Comparison of ENCODE assay signal across 13 mouse cellular contexts in the genomic region with DNA sequence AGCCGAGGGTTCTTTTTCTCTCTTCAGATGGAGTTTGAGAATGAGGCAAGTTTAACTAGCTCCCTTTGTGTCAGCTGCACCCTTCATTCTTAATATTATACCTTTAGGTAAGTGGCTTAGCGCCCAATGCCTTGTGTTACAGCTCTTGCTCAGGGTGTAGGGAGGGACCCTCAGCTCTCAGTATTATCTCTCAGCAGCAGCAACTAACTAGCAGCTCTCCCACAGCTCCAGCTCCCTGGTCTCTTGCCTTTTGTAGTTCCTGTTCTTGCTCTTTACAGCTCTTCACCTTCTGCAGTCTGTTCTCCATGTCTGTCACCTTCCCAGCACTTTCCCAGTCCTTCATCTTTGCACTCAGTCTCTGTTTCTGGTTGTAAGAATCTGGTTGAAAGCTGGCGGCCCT. TPM values are rescaled to one million over a fixed set of nuclear protein-coding genes. Genes with fewer than 3 reads are reported as not detected.
A peak's percentile ranks its signal among the peaks of the same experiment; 100 is the strongest.
DNase-seq lines count a peak whose midpoint lies in the region; ATAC-seq and TF ChIP-seq lines count a peak whose summit lies in the region.
"Had no signal": no experiment of that assay in that cellular context is flagged by ENCODE, and none has a peak within 500 bp of the region (broad histone marks: within the 10 kb centered on the region; RNA-seq: fewer than 3 reads in every experiment).

No protein-coding gene starts in this region.

- TF ChIP-seq EP300 in CH12.LX (IDR thresholded peaks at IDR 0.05; ENCODE audit: low read length) = no peak
- peak; percentile 25; the same call in 1 of the 2 replicates for TF ChIP-seq EP300 in liver, embryonic 14.5 days (IDR thresholded peaks at IDR 0.05; ENCODE audit: low read depth)

- peak overlapping the region; percentile 13; the same call in 1 of the 2 replicates for H3K27ac ChIP-seq in heart, embryonic 13.5 days (replicated peaks)
- H3K27ac ChIP-seq in CH12.LX (ENCODE audit: insufficient read depth, low read depth) = peak overlapping the region; percentile 78
- 0 out of 2 replicates have a peak overlapping the region, but pooled peaks have one; percentile 8 for H3K27ac ChIP-seq in brown adipose tissue, adult 24 weeks (replicated peaks; ENCODE audit: low read depth, low read length)
- peak overlapping the region; percentile 76 for H3K27ac ChIP-seq in liver, embryonic 14.5 days
- H3K27ac ChIP-seq: forebrain, embryonic 12.5 days; hindbrain, embryonic 13.5 days had no signal

- H3K9me3 ChIP-seq in heart, embryonic 13.5 days = no peaks in the 10 kb centered on the region
- no peaks in the 10 kb centered on the region for H3K9me3 ChIP-seq in CH12.LX (replicated peaks; ENCODE audit: low read length)
- H3K9me3 ChIP-seq in liver, embryonic 14.5 days (ENCODE audit: control insufficient read depth, low read length) = no peaks in the 10 kb centered on the region
- H3K9me3 ChIP-seq: forebrain, embryonic 12.5 days; hindbrain, embryonic 13.5 days had no signal

- no peak overlapping the region for H3K4me3 ChIP-seq in heart, embryonic 13.5 days
- no peak overlapping the region for H3K4me3 ChIP-seq in CH12.LX (replicated peaks in 1 of 3; ENCODE audit: low read depth in 2 of 3, low read length in 2 of 3, poor library complexity in 1 of 3)
- H3K4me3 ChIP-seq in brown adipose tissue, adult 24 weeks (ENCODE audit: insufficient read depth, low read depth, low read length) = no peak overlapping the region
- peak overlapping the region in 1 of 2 experiments; percentile 4; a peak in 1 of 4 replicates for H3K4me3 ChIP-seq in liver, embryonic 14.5 days (ENCODE audit: insufficient read depth in 1 of 2, low read depth in 2 of 2, low read length in 2 of 2)
- H3K4me3 ChIP-seq: forebrain, embryonic 12.5 days; hindbrain, embryonic 13.5 days had no signal

- TF ChIP-seq RAD21 in CH12.LX (IDR thresholded peaks at IDR 0.05; ENCODE audit: low read depth, low read length) = no peak

- no peak for TF ChIP-seq CTCF in CH12.LX (conservative IDR thresholded peaks at IDR 0.05 in 1 of 2, IDR thresholded peaks at IDR 0.05 in 1 of 2; ENCODE audit: low read depth in 2 of 2, low read length in 2 of 2)
- no peak for TF ChIP-seq CTCF in liver, embryonic 14.5 days (IDR thresholded peaks at IDR 0.05; ENCODE audit: low read depth)

- dilution Hi-C loops in CH12.LX (cut with MboI; ENCODE audit: extremely low pct_ligation_motif_present, extremely low pct_unique_long_range_greater_than_20kb, low sequenced_read_pairs) = no loop called here

- intact Hi-C loops in heart, postnatal 25 days (cut with DNase I) = no loop called here

- no peaks in the 10 kb centered on the region; the same call in 1 of the 2 replicates for H3K36me3 ChIP-seq in heart, embryonic 13.5 days
- peaks cover 0 to 13% of the 10 kb centered on the region in 2 experiments for H3K36me3 ChIP-seq in CH12.LX (replicated peaks in 1 of 2; ENCODE audit: control insufficient read depth in 1 of 2, insufficient read depth in 1 of 2, low read length in 1 of 2)
- H3K36me3 ChIP-seq in liver, embryonic 14.5 days (replicated peaks; ENCODE audit: control insufficient read depth, insufficient read depth, low read depth) = no peaks in the 10 kb centered on the region
- H3K36me3 ChIP-seq: forebrain, embryonic 12.5 days; hindbrain, embryonic 13.5 days had no signal

- no peak for TF ChIP-seq POLR2A in CH12.LX (IDR thresholded peaks at IDR 0.05; ENCODE audit: low read depth, low read length)

- H3K79me2 ChIP-seq in CH12.LX (replicated peaks; ENCODE audit: control insufficient read depth, extremely low read depth, insufficient read depth, poor library complexity, severe bottlenecking) = peaks cover 54% of the 10 kb centered on the region

- no peak for ATAC-seq in heart, embryonic 13.5 days (ENCODE audit: extremely low read depth, insufficient number of reproducible peaks, low FRiP score, low TSS enrichment)
- ATAC-seq in liver, embryonic 14.5 days (ENCODE audit: insufficient read depth) = peak; percentile 36; the same call in 1 of the 2 replicates

- no peak overlapping the region for H3K4me2 ChIP-seq in heart, embryonic 13.5 days
- H3K4me2 ChIP-seq in CH12.LX (ENCODE audit: insufficient read depth, low read depth, poor library complexity, severe bottlenecking) = peak overlapping the region; percentile 80; the same call in 1 of the 2 replicates
- H3K4me2 ChIP-seq in liver, embryonic 14.5 days (ENCODE audit: low read depth) = peak overlapping the region; percentile 86
- H3K4me2 ChIP-seq: forebrain, embryonic 12.5 days had no signal

- WGBS in heart, embryonic 13.5 days = 64% methylated on average over 3 of the region's 3 CpGs
- WGBS in liver, embryonic 14.5 days (ENCODE audit: insufficient replicate concordance) = 27% methylated on average over 3 of the region's 3 CpGs

- no peak for DNase-seq in heart, postnatal 25 days (ENCODE audit: low spot score)
- no peak for DNase-seq in CH12.LX (ENCODE audit: extremely low read depth)
- peak in 2 of 3 experiments; percentile 30 to 45 for DNase-seq in liver, embryonic 14.5 days (ENCODE audit: low read depth in 3 of 3, low spot score in 3 of 3)
- DNase-seq in thymus, postnatal 0 days (ENCODE audit: low spot score) = no peak
- no peak for DNase-seq in urinary bladder, adult 2 months (ENCODE audit: low spot score)
- DNase-seq in left cerebral cortex, adult 8-10 months (ENCODE audit: low spot score in 2 of 2) = no peak
- DNase-seq: lung, postnatal 14 days; thymus, postnatal 25 days had no signal

- H3K9ac ChIP-seq in heart, embryonic 13.5 days = peak overlapping the region; percentile 91
- H3K9ac ChIP-seq in CH12.LX (ENCODE audit: insufficient read depth, low read depth) = no peak overlapping the region; the same call in 1 of the 2 replicates
- peak overlapping the region; percentile 51 for H3K9ac ChIP-seq in liver, embryonic 14.5 days (replicated peaks)
- H3K9ac ChIP-seq: forebrain, embryonic 12.5 days had no signal

- peaks cover 57% of the 10 kb centered on the region for H3K4me1 ChIP-seq in heart, embryonic 13.5 days
- H3K4me1 ChIP-seq in CH12.LX (ENCODE audit: control insufficient read depth in 1 of 2, insufficient read depth in 2 of 2) = peaks cover 34 to 74% of the 10 kb centered on the region in 2 experiments
- H3K4me1 ChIP-seq in brown adipose tissue, adult 24 weeks (ENCODE audit: control insufficient read depth, insufficient read depth, insufficient read length, low read length) = peaks cover 17% of the 10 kb centered on the region
- peaks cover 44 to 58% of the 10 kb centered on the region in 2 experiments for H3K4me1 ChIP-seq in liver, embryonic 14.5 days (replicated peaks; ENCODE audit: control insufficient read depth in 2 of 2, insufficient read depth in 2 of 2, low read length in 1 of 2)

- no peaks in the 10 kb centered on the region for H3K27me3 ChIP-seq in heart, embryonic 13.5 days (replicated peaks)
- no peaks in the 10 kb centered on the region for H3K27me3 ChIP-seq in CH12.LX (replicated peaks)
- no peaks in the 10 kb centered on the region for H3K27me3 ChIP-seq in liver, embryonic 14.5 days (ENCODE audit: control insufficient read depth, insufficient read depth, low read length)
- H3K27me3 ChIP-seq: forebrain, embryonic 12.5 days; hindbrain, embryonic 13.5 days had no signal

- in situ Hi-C loops in CH12.LX (cut with MboI; ENCODE audit: low pct_ligation_motif_present, low pct_unique_long_range_greater_than_20kb, low sequenced_read_pairs) = no loop called here

RNA-seq across cellular contexts. Expression of gene Vps37c, which starts 3.1 kb away (rescaled TPM):
- 28.4 and 30.3 TPM in 2 replicates for polyA plus RNA-seq in heart, embryonic 13.5 days (2015; fragmentation: Nextera tagmentation; extraction: Ambion mirVana)
- total RNA-seq in heart, postnatal 25 days (2021) = 10 to 100 TPM; 21.1 to 21.8 TPM
- 9.5 and 10.8 TPM in 2 replicates for total RNA-seq in CH12.LX (2012; rRNA removed)
- 4.9 and 6.2 TPM in 2 replicates for total RNA-seq in CH12.LX (2014; rRNA removed)
- 13.0 and 13.4 TPM in 2 replicates for polyA plus RNA-seq in CH12.LX (2012; ENCODE audit: insufficient read length, low read depth)
- polyA plus RNA-seq in brown adipose tissue, adult 24 weeks (2012; ENCODE audit: insufficient read depth, insufficient read length, missing spikeins) = 8.5 and 10.1 TPM in 2 replicates
- 6.0 and 6.3 TPM in 2 replicates for polyA plus RNA-seq in liver, embryonic 14.5 days (2012; rRNA removed)
- polyA plus RNA-seq in liver, embryonic 14.5 days (2014; fragmentation: Nextera tagmentation; extraction: Ambion mirVana) = 9.3 and 10.4 TPM in 2 replicates
- polyA plus RNA-seq in thymus, postnatal 0 days (2015; fragmentation: Nextera tagmentation; extraction: Ambion mirVana) = 14.6 and 19.3 TPM in 2 replicates
- polyA plus RNA-seq in urinary bladder, adult 2 months (2012; rRNA removed) = 14.5 and 17.5 TPM in 2 replicates
- 10 to 100 TPM; 17.8 to 23.9 (median 20.9) TPM for total RNA-seq in left cerebral cortex, adult 8-10 months (2022)

RNA-seq across cellular contexts. Expression of gene Pga5, which starts 13.8 kb away (rescaled TPM):
- not detected in 2 replicates for polyA plus RNA-seq in heart, embryonic 13.5 days (2015; fragmentation: Nextera tagmentation; extraction: Ambion mirVana)
- not detected for total RNA-seq in heart, postnatal 25 days (2021)
- total RNA-seq in CH12.LX (2012; rRNA removed) (0.08 TPM in 1 of 2 replicates, not detected in the other), CH12.LX (2014; rRNA removed) (not detected in 2 replicates)
- polyA plus RNA-seq in CH12.LX (2012; ENCODE audit: insufficient read length, low read depth) = not detected in 2 replicates
- polyA plus RNA-seq in brown adipose tissue, adult 24 weeks (2012; ENCODE audit: insufficient read depth, insufficient read length, missing spikeins) = not detected in 2 replicates
- polyA plus RNA-seq in liver, embryonic 14.5 days (2012; rRNA removed) = 0.02 TPM in 1 of 2 replicates, not detected in the other
- polyA plus RNA-seq in liver, embryonic 14.5 days (2014; fragmentation: Nextera tagmentation; extraction: Ambion mirVana) = not detected in 2 replicates
- 0.49 and 0.95 TPM in 2 replicates for polyA plus RNA-seq in thymus, postnatal 0 days (2015; fragmentation: Nextera tagmentation; extraction: Ambion mirVana)
- 0.08 TPM in 1 of 2 replicates, not detected in the other for polyA plus RNA-seq in urinary bladder, adult 2 months (2012; rRNA removed)
- not detected for total RNA-seq in left cerebral cortex, adult 8-10 months (2022)
- total RNA-seq: gastrocnemius, postnatal 4 days had no signal
- polyA plus RNA-seq: forebrain, embryonic 12.5 days; hindbrain, embryonic 13.5 days had no signal

RNA-seq across cellular contexts. Expression of gene Cd5, which starts 47.1 kb away (rescaled TPM):
- 0.71 TPM in 2 replicates for polyA plus RNA-seq in heart, embryonic 13.5 days (2015; fragmentation: Nextera tagmentation; extraction: Ambion mirVana)
- total RNA-seq in heart, postnatal 25 days (2021) = under 1 TPM; 0.34 to 0.48 TPM
- 8.7 and 9.9 TPM in 2 replicates for total RNA-seq in CH12.LX (2012; rRNA removed)
- total RNA-seq in CH12.LX (2014; rRNA removed) = 17.7 and 20.7 TPM in 2 replicates
- polyA plus RNA-seq in CH12.LX (2012; ENCODE audit: insufficient read length, low read depth) = 46.8 and 51.4 TPM in 2 replicates
- polyA plus RNA-seq in brown adipose tissue, adult 24 weeks (2012; ENCODE audit: insufficient read depth, insufficient read length, missing spikeins) = not detected in 2 replicates
- polyA plus RNA-seq in liver, embryonic 14.5 days (2012; rRNA removed) = 0.02 and 0.13 TPM in 2 replicates
- polyA plus RNA-seq in liver, embryonic 14.5 days (2014; fragmentation: Nextera tagmentation; extraction: Ambion mirVana) = 0.04 TPM in 1 of 2 replicates, not detected in the other
- 116 and 132 TPM in 2 replicates for polyA plus RNA-seq in thymus, postnatal 0 days (2015; fragmentation: Nextera tagmentation; extraction: Ambion mirVana)
- polyA plus RNA-seq in urinary bladder, adult 2 months (2012; rRNA removed) = 0.50 and 0.65 TPM in 2 replicates
- under 1 TPM; 0.13 to 0.51 (median 0.43) TPM for total RNA-seq in left cerebral cortex, adult 8-10 months (2022)
- polyA plus RNA-seq: forebrain, embryonic 12.5 days had no signal

RNA-seq across cellular contexts. Expression of gene Vwce, which starts 57.6 kb away (rescaled TPM):
- polyA plus RNA-seq in heart, embryonic 13.5 days (2015; fragmentation: Nextera tagmentation; extraction: Ambion mirVana) = 0.59 TPM in 2 replicates
- total RNA-seq in heart, postnatal 25 days (2021) = not detected
- total RNA-seq in CH12.LX (2012; rRNA removed) (0.13 and 0.21 TPM in 2 replicates), CH12.LX (2014; rRNA removed) (0.04 TPM in 1 of 2 replicates, not detected in the other)
- polyA plus RNA-seq in CH12.LX (2012; ENCODE audit: insufficient read length, low read depth) = 1.0 and 1.3 TPM in 2 replicates
- polyA plus RNA-seq in brown adipose tissue, adult 24 weeks (2012; ENCODE audit: insufficient read depth, insufficient read length, missing spikeins) = not detected in 2 replicates
- polyA plus RNA-seq in liver, embryonic 14.5 days (2012; rRNA removed) = 6.7 and 8.5 TPM in 2 replicates
- 5.4 and 7.4 TPM in 2 replicates for polyA plus RNA-seq in liver, embryonic 14.5 days (2014; fragmentation: Nextera tagmentation; extraction: Ambion mirVana)
- 1.2 and 2.2 TPM in 2 replicates for polyA plus RNA-seq in thymus, postnatal 0 days (2015; fragmentation: Nextera tagmentation; extraction: Ambion mirVana)
- 0.07 and 0.12 TPM in 2 replicates for polyA plus RNA-seq in urinary bladder, adult 2 months (2012; rRNA removed)
- total RNA-seq in left cerebral cortex, adult 8-10 months (2022) = under 1 TPM; 0.39 to 0.77 (median 0.47) TPM

Comparison
In these comparisons a context has a peak if more than half of its experiments do, and no peak if none do; other contexts are left out.
1. H3K27ac ChIP-seq: peak in every context shown above with its lines; median percentile 78 in CH12.LX; 76 in liver, embryonic 14.5 days; 13 in heart, embryonic 13.5 days; 8 in brown adipose tissue, adult 24 weeks.
2. DNase-seq: peak in liver, embryonic 14.5 days (2 of 3); none in heart, postnatal 25 days (single experiment), CH12.LX (single experiment), thymus, postnatal 0 days (single experiment), urinary bladder, adult 2 months (single experiment) and left cerebral cortex, adult 8-10 months (0 of 2).
3. RNA of gene Cd5, which starts 47.1 kb away (polyA plus RNA-seq): 116 to 132 TPM in thymus, postnatal 0 days and 46.8 to 51.4 TPM in CH12.LX; 0.71 TPM in heart, embryonic 13.5 days, 0.50 to 0.65 TPM in urinary bladder, adult 2 months, not detected in brown adipose tissue, adult 24 weeks and 0.02 to 0.13 TPM in liver, embryonic 14.5 days; every median in the first group is over 10 times any median in the second.